Mouse (Mus musculus): ENCODE measurements around the gene Zfp410. TPM values are rescaled to one million over a fixed set of nuclear protein-coding genes. Genes with fewer than 3 reads are reported as not detected.

Gene Zfp410
- polyA plus RNA-seq, 2 experiments from 2014 or later = 41.1 to 54.8 TPM

DNA sequence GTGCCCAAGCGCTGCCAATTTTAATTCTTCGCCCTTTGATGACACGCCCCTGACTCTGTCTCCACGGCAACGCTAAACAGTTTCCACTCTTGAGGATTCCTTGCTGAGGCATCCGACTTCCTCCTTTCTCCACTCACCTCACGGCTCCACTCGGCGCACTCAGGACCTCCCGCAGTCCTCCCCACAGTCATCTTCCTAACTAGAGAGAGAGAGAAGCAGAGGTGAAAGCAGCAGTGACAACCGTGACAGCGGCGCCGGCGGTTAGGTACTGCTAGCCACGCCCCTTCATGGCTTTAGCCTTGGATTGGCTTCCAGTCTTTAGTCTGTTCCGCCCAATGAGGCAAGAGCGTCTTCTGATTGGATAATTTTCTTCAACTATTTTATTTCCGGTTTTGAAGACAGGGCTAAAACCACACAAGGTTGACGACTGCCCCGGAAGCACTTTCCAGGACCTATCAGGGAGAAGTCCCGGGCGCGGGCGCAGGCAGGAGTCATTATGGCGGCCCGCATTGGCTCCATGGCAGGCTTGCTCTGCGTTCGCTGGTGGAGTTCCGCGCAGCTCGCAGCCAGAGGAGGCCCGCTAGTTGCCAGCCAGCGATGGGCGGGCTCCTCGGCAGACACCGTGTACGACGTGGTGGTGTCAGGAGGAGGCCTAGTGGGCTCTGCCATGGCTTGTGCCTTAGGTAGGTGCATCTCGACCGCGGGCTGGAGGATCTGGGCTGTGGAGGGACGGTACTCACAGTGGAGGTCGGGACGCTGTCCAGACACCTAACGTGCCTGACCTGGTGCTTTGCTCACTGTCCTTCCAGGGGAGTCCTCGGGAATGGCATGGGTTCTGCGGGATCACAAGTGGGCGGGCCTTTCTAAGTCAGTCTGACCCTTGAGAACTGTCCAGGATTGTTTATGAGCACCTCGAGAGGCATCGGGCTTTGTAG lies 45.2 kb downstream of the Zfp410 start, which contains the start of the genes Coq6 and Fam161b:
Coq6 (plus strand) TSS at position 103 of the 935 bp plus-strand sequence.
Fam161b (minus strand) TSS at position 279 of the 935 bp plus-strand sequence.
- ATAC-seq = peak; percentile 100

DNA sequence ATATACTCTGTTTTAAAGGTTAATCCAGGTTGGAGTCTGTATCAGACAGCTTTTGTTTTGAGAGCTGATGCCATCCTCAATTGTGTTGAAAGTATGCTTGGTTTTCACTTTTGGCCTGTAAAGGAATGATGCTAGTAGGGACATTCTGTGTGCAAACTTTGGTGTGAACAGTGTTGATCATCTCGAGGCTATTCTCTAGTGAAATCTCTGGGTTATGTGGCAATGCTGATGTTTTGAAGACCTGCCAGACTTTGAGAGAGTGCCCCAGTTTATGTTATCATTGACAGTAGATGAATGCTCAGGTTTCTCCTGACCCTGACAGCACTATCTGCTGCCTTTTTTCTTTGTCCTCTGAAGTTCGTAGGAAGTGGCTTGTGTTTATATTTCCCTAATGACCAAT lies 46.2 kb downstream of the Zfp410 start:
- ATAC-seq = no peak

- no peak for ATAC-seq
Observed at GRCm38 (mm10) chr12:84364291-84364690, 47.6 kb downstream of the Zfp410 start.

DNA sequence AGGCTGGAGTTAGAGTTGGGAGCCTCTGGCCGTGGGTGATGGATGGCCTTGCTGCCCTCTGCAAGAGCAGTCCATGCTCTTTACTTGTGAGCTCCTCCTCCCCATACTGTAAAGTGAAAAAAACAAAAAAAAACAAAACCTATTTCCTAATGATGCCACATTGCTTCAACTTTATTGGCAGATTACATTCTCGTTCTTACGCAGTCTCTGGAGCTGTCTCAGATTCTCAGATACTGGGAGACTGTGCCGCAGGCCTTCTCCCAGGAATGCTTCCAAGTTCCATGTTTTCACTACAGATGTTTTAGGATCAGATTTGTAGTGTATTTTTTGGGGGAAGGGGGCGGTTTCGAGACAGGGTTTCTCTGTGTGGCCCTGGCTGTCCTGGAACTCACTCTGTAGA lies 48.5 kb downstream of the Zfp410 start:
- ATAC-seq = no peak

GRCm38 (mm10) chr12:84366971-84367370 lies 50.3 kb downstream of the Zfp410 start:
- ATAC-seq = no peak

GRCm38 (mm10) chr12:84371647-84372046 lies 55.0 kb downstream of the Zfp410 start:
- ATAC-seq = no peak

GRCm38 (mm10) chr12:84373831-84374481 lies 57.3 kb downstream of the Zfp410 start:
- ATAC-seq = no peak

DNA sequence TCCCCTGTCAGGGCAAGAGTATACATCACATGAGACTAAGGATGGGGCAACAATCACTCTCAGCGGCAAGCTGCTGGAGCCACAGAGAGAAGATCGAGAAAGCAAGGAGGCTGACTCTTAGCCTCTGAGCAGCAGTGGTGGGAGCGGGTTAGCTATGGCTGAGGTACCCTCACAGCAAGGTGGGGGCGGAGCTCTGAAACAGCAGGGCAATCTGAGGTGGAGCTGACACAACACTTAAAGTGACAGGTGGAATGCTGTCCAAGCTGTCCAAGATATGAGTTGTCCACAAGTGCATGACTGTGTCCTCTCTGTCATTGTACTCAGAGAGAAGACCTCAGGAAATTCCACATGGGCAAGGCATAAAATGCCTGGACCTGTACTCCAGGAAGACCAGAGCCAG lies 65.7 kb downstream of the Zfp410 start:
- no peak for ATAC-seq

GRCm38 (mm10) chr12:84384644-84385081 lies 68.0 kb downstream of the Zfp410 start:
- no peak for ATAC-seq

- ATAC-seq = no peak
Observed at GRCm38 (mm10) chr12:84385408-84385807, 68.8 kb downstream of the Zfp410 start.

GRCm38 (mm10) chr12:84388097-84388496 lies 71.4 kb downstream of the Zfp410 start:
- ATAC-seq = no peak

DNA sequence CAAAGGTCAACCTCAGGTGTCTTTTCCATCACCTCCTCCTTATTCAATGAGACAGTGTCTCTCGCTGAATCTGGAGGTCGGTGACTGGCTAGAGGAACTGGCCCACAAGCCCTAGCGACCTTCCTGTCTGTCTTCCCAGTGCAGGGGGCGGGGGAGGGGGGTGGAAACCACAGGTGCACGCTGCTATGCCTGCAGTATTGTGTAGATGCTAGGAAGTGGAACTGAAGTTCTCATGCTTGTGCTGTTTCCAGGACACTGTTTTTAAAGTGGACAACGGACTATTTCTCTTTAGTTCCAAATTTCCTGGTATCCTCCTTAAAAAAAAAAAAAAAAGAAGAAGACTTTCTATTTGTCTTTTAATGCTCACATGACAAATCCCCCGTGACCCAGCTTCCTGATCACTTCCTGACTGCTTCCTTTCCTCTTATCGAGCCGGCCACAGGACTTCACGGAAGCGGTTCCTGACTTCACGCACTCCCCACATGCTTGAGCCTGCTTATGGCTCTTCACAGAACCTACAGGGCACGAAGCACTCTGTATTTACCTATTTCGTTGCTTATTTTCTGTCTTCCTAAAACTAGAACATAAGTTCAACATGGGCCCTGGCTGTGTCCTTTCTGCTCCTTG lies 72.2 kb downstream of the Zfp410 start:
- peak; percentile 40 for ATAC-seq

DNA sequence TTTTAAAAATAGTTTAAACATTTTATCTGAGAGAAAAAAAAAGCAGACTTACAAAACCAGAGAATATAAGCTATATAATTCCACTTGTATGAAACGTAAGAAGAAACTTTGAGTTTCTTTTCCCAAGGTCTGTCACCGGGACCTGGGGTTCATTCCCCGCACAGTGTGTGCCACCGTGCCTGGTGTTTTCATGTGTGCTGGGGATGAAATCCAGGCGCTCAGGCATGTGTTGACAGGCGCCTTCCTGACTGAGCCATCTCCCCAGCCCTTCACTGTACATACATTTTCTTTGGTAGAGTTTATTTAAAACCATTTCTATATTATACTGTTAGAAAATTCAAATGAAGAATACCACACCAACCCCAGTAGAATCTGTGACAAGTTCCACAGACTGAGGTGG lies 73.7 kb downstream of the Zfp410 start:
- no peak for ATAC-seq

DNA sequence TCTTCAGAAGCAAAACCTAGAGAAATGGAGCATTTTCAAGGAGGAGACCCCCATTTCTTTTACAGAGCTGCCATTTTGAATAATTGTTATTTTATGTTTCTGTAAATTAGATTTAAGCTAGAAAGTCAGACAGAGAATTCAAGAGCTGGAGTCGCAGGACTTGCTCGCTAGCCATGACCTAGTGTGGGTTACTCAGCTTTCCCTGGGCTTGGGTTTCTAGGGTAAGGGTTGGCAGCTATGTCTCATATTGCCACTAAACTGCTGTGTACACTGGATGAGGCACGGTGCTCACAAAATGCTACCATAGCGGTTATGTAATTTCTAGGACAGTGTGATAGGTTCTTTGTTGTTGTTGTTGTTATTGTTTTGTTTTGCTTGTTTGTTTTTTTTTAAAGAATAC lies 76.0 kb downstream of the Zfp410 start:
- no peak for ATAC-seq

Other genes starting within 250 kb of the Zfp410 start
- gene Acot5, start 247.5 kb upstream of the Zfp410 start, polyA plus RNA-seq (2017; shearing (Covaris generic)) = not detected
- under 1 TPM; 0.61 to 0.89 TPM for gene Acot6, start 216.2 kb upstream of the Zfp410 start, polyA plus RNA-seq (2017; shearing (Covaris generic))
- under 1 TPM in 1 of 2 experiments, not detected in 1; 0.81 TPM for gene Dnal1, start 202.5 kb upstream of the Zfp410 start, polyA plus RNA-seq (2017; shearing (Covaris generic))
- gene Pnma1, start 168.4 kb upstream of the Zfp410 start, polyA plus RNA-seq (2017; shearing (Covaris generic)) = not detected
- 1 to 10 TPM; 6.8 to 7.1 TPM for gene Elmsan1, start 98.0 kb upstream of the Zfp410 start, polyA plus RNA-seq (2017; shearing (Covaris generic))
- 10 to 100 TPM; 41.0 to 42.5 TPM for gene Ptgr2, start 31.6 kb upstream of the Zfp410 start, polyA plus RNA-seq (2017; shearing (Covaris generic))
- 10 to 100 TPM; 20.4 to 31.5 TPM for gene Coq6, start 44.8 kb downstream of the Zfp410 start, polyA plus RNA-seq (2017; shearing (Covaris generic))
- under 1 TPM; 0.25 to 0.95 TPM for gene Fam161b, start 45.0 kb downstream of the Zfp410 start, polyA plus RNA-seq (2017; shearing (Covaris generic))
- gene Entpd5, start 92.2 kb downstream of the Zfp410 start, polyA plus RNA-seq (2017; shearing (Covaris generic)) = 10 to 100 TPM; 21.1 to 26.9 TPM
- under 1 TPM in 1 of 2 experiments, not detected in 1; 0.91 TPM for gene Bbof1, start 92.2 kb downstream of the Zfp410 start, polyA plus RNA-seq (2017; shearing (Covaris generic))
- 10 to 100 TPM; 35.6 to 36.6 TPM for gene Rnf113a2, start 100.3 kb downstream of the Zfp410 start, polyA plus RNA-seq (2017; shearing (Covaris generic))
- gene Aldh6a1, start 134.2 kb downstream of the Zfp410 start, polyA plus RNA-seq (2017; shearing (Covaris generic)) = 10 to 100 TPM in 1 of 2 experiments, 1 to 10 TPM in 1; 7.3 to 10.9 TPM
- gene Lin52, start 134.6 kb downstream of the Zfp410 start, polyA plus RNA-seq (2017; shearing (Covaris generic)) = 10 to 100 TPM; 20.8 to 23.2 TPM